Mouse (Mus musculus) CH12.LX (cell line): ENCODE data around the gene Mapk11. TPM values are rescaled to one million over a fixed set of nuclear protein-coding genes. Genes with fewer than 3 reads are reported as not detected.

ENCODE experiments used
- DNase-seq: peaks from one replicate; pipeline ENCODE4 v3.0.0-alpha.2; 2013; ENCODE audit errors: extremely low read depth
- H3K27ac ChIP-seq: 2 replicates; pipeline ENCODE4 v1.5.1; 2012; ENCODE audit warnings: low read depth, mild to moderate bottlenecking, control low read depth, moderate library complexity; ENCODE audit not compliant: insufficient read depth
- H3K27me3 ChIP-seq: replicated peaks from 2 replicates; pipeline ENCODE3; 2012; ENCODE audit warnings: inconsistent platforms
- H3K36me3 ChIP-seq, 2 experiments: replicated peaks in 1 of 2; 2 replicates each; pipeline versions ENCODE3 to v1.6.1; 2012; ENCODE audit warnings: inconsistent platforms in 1 of 2, low read length in 1 of 2, mild to moderate bottlenecking in 1 of 2, mixed read lengths in 1 of 2, moderate library complexity in 1 of 2; ENCODE audit not compliant: control insufficient read depth in 1 of 2, insufficient read depth in 1 of 2
- H3K4me1 ChIP-seq, 2 experiments: 2 replicates each; pipeline ENCODE4 v1.6.1; 2012; ENCODE audit warnings: inconsistent platforms in 1 of 2, moderate library complexity in 1 of 2; ENCODE audit not compliant: insufficient read depth in 2 of 2, control insufficient read depth in 1 of 2
- H3K4me2 ChIP-seq: 2 replicates; pipeline ENCODE4 v1.6.1; 2012; ENCODE audit warnings: low read depth, mild to moderate bottlenecking, control low read depth; ENCODE audit not compliant: poor library complexity, insufficient read depth, severe bottlenecking
- H3K4me3 ChIP-seq, 3 experiments: fragments of 150-350 bp in 1 of 3; sonication (generic) in 1 of 3; replicated peaks in 1 of 3; 2 replicates each; pipeline versions ENCODE3 to v1.5.1; 2011 to 2012; ENCODE audit warnings: low read depth in 2 of 3, low read length in 2 of 3, mild to moderate bottlenecking in 2 of 3, moderate library complexity in 2 of 3, control low read depth in 1 of 3, improper control_type of control experiment in 1 of 3, inconsistent platforms in 1 of 3, mixed read lengths in 1 of 3; ENCODE audit not compliant: poor library complexity in 1 of 3
- H3K79me2 ChIP-seq: replicated peaks from 2 replicates; pipeline ENCODE4 v1.6.1; 2012; ENCODE audit warnings: mild to moderate bottlenecking, moderate library complexity; ENCODE audit not compliant: control insufficient read depth, poor library complexity, insufficient read depth, severe bottlenecking; ENCODE audit errors: extremely low read depth
- H3K9ac ChIP-seq: 2 replicates; pipeline ENCODE4 v1.6.1; 2012; ENCODE audit warnings: low read depth, mild to moderate bottlenecking, control low read depth, moderate library complexity; ENCODE audit not compliant: insufficient read depth
- H3K9me3 ChIP-seq: replicated peaks from 2 replicates; pipeline ENCODE3; 2012; ENCODE audit warnings: low read length, inconsistent platforms, mixed read lengths
- BHLHE40 ChIP-seq: IDR thresholded peaks from 2 replicates; pipeline ENCODE4 v1.6.1; 2011; ENCODE audit warnings: mild to moderate bottlenecking, low read depth, low read length, improper control_type of control experiment
- CHD1 ChIP-seq: IDR thresholded peaks from 2 replicates; pipeline ENCODE4 v1.6.1; 2012; ENCODE audit warnings: low read depth, low read length, improper control_type of control experiment, inconsistent platforms
- CHD2 ChIP-seq: IDR thresholded peaks from 2 replicates; pipeline ENCODE4 v1.6.1; 2011; ENCODE audit warnings: low read length, improper control_type of control experiment
- CTCF ChIP-seq, 2 experiments: IDR thresholded peaks in 1 of 2; conservative IDR thresholded peaks in 1 of 2; 2 replicates each; pipeline ENCODE4 v1.5.1; 2011 to 2012; ENCODE audit warnings: low read depth in 2 of 2, low read length in 2 of 2, improper control_type of control experiment in 1 of 2, inconsistent platforms in 1 of 2, mild to moderate bottlenecking in 1 of 2, moderate library complexity in 1 of 2
- E2F4 ChIP-seq: IDR thresholded peaks from 2 replicates; pipeline ENCODE4 v1.6.1; 2011; ENCODE audit warnings: low read depth, low read length, improper control_type of control experiment; ENCODE audit not compliant: insufficient replicate concordance
- ELF1 ChIP-seq: IDR thresholded peaks from 2 replicates; pipeline ENCODE4 v1.6.1; 2014; ENCODE audit warnings: low read depth, mild to moderate bottlenecking, inconsistent platforms, low read length, improper control_type of control experiment
- EP300 ChIP-seq: IDR thresholded peaks from 2 replicates; pipeline ENCODE4 v1.6.1; 2011; ENCODE audit warnings: low read length, improper control_type of control experiment
- ETS1 ChIP-seq: conservative IDR thresholded peaks from 2 replicates; pipeline ENCODE4 v1.6.1; 2012; ENCODE audit warnings: low read depth, mild to moderate bottlenecking, inconsistent platforms, low read length, improper control_type of control experiment, moderate library complexity
- GABPA ChIP-seq: IDR thresholded peaks from 2 replicates; pipeline ENCODE4 v1.6.1; 2012; ENCODE audit warnings: low read depth, low read length, improper control_type of control experiment, inconsistent platforms; ENCODE audit not compliant: insufficient replicate concordance
- HCFC1 ChIP-seq: IDR thresholded peaks from 2 replicates; pipeline ENCODE4 v1.6.1; 2012; ENCODE audit warnings: low read depth, mild to moderate bottlenecking, inconsistent platforms, low read length, improper control_type of control experiment
- IRF4 ChIP-seq: IDR thresholded peaks from 2 replicates; pipeline ENCODE4 v1.6.1; 2014; ENCODE audit warnings: low read depth, mild to moderate bottlenecking, inconsistent platforms, low read length, improper control_type of control experiment
- JUN ChIP-seq: IDR thresholded peaks from 2 replicates; pipeline ENCODE4 v1.6.1; 2011; ENCODE audit warnings: low read depth, mild to moderate bottlenecking, low read length, improper control_type of control experiment, moderate library complexity; ENCODE audit not compliant: insufficient read depth
- JUND ChIP-seq: conservative IDR thresholded peaks from 2 replicates; pipeline ENCODE4 v1.6.1; 2011; ENCODE audit warnings: low read depth, low read length, improper control_type of control experiment
- KAT2A ChIP-seq: IDR thresholded peaks from 2 replicates; pipeline ENCODE4 v1.6.1; 2012; ENCODE audit warnings: low read length, improper control_type of control experiment, inconsistent platforms; ENCODE audit not compliant: insufficient replicate concordance
- MAFK ChIP-seq: IDR thresholded peaks from 2 replicates; pipeline ENCODE4 v1.6.1; 2011; ENCODE audit warnings: low read length, improper control_type of control experiment; ENCODE audit not compliant: insufficient replicate concordance
- MAX ChIP-seq: IDR thresholded peaks from 2 replicates; pipeline ENCODE4 v1.6.1; 2011; ENCODE audit warnings: low read length, improper control_type of control experiment
- MAZ ChIP-seq: IDR thresholded peaks from 2 replicates; pipeline ENCODE4 v1.6.1; 2012; ENCODE audit warnings: low read depth, mild to moderate bottlenecking, inconsistent platforms, low read length, improper control_type of control experiment, moderate library complexity
- MEF2A ChIP-seq: IDR thresholded peaks from 2 replicates; pipeline ENCODE4 v1.6.1; 2014; ENCODE audit warnings: low read depth, mild to moderate bottlenecking, inconsistent platforms, low read length, improper control_type of control experiment, borderline replicate concordance
- MXI1 ChIP-seq: IDR thresholded peaks from 2 replicates; pipeline ENCODE4 v1.6.1; 2011; ENCODE audit warnings: mild to moderate bottlenecking, low read depth, low read length, improper control_type of control experiment
- MYC ChIP-seq: IDR thresholded peaks from 2 replicates; pipeline ENCODE4 v1.6.1; 2011; ENCODE audit warnings: low read depth, mild to moderate bottlenecking, improper control_type of control experiment, low read length
- NELFE ChIP-seq: IDR thresholded peaks from 2 replicates; pipeline ENCODE4 v1.6.1; 2011; ENCODE audit warnings: low read depth, low read length, improper control_type of control experiment
- NRF1 ChIP-seq: IDR thresholded peaks from 2 replicates; pipeline ENCODE4 v1.6.1; 2014; ENCODE audit warnings: low read depth, mild to moderate bottlenecking, inconsistent platforms, low read length, improper control_type of control experiment, moderate library complexity
- PAX5 ChIP-seq: IDR thresholded peaks from 2 replicates; pipeline ENCODE4 v1.6.1; 2012; ENCODE audit warnings: low read length, inconsistent platforms, mixed read lengths
- POLR2A ChIP-seq: IDR thresholded peaks from 2 replicates; pipeline ENCODE4 v1.6.1; 2011; ENCODE audit warnings: low read depth, mild to moderate bottlenecking, improper control_type of control experiment, low read length
- POLR2AphosphoS2 ChIP-seq: IDR thresholded peaks from 2 replicates; pipeline ENCODE4 v1.6.1; 2011; ENCODE audit warnings: low read depth, low read length, improper control_type of control experiment
- RAD21 ChIP-seq: IDR thresholded peaks from 2 replicates; pipeline ENCODE4 v1.6.1; 2011; ENCODE audit warnings: low read depth, mild to moderate bottlenecking, low read length, improper control_type of control experiment, moderate library complexity
- RCOR1 ChIP-seq: conservative IDR thresholded peaks from 2 replicates; pipeline ENCODE4 v1.6.1; 2012; ENCODE audit warnings: low read depth, mild to moderate bottlenecking, inconsistent platforms, low read length, improper control_type of control experiment
- SIN3A ChIP-seq: IDR thresholded peaks from 2 replicates; pipeline ENCODE4 v1.6.1; 2012; ENCODE audit warnings: low read length, improper control_type of control experiment, inconsistent platforms
- SMC3 ChIP-seq: IDR thresholded peaks from 2 replicates; pipeline ENCODE4 v1.6.1; 2011; ENCODE audit warnings: low read depth, low read length, improper control_type of control experiment
- TBP ChIP-seq: conservative IDR thresholded peaks from 2 replicates; pipeline ENCODE4 v1.6.1; 2011; ENCODE audit warnings: low read depth, low read length, improper control_type of control experiment
- TCF12 ChIP-seq: IDR thresholded peaks from 2 replicates; pipeline ENCODE4 v1.6.1; 2014; ENCODE audit warnings: low read depth, mild to moderate bottlenecking, inconsistent platforms, low read length, improper control_type of control experiment
- UBTF ChIP-seq: IDR thresholded peaks from 2 replicates; pipeline ENCODE4 v1.6.1; 2012; ENCODE audit warnings: low read depth, mild to moderate bottlenecking, inconsistent platforms, low read length, improper control_type of control experiment, moderate library complexity
- USF1 ChIP-seq: IDR thresholded peaks from 2 replicates; pipeline ENCODE4 v1.6.1; 2014; ENCODE audit warnings: low read depth, mild to moderate bottlenecking, inconsistent platforms, low read length, improper control_type of control experiment
- USF2 ChIP-seq: conservative IDR thresholded peaks from 2 replicates; pipeline ENCODE4 v1.6.1; 2011; ENCODE audit warnings: low read depth, low read length, improper control_type of control experiment
- ZC3H11A ChIP-seq: IDR thresholded peaks from 2 replicates; pipeline ENCODE4 v1.6.1; 2012; ENCODE audit warnings: low read depth, mild to moderate bottlenecking, inconsistent platforms, low read length, improper control_type of control experiment
- ZKSCAN1 ChIP-seq: IDR thresholded peaks from 2 replicates; pipeline ENCODE4 v1.6.1; 2012; ENCODE audit warnings: low read depth, inconsistent platforms, low read length, improper control_type of control experiment, borderline replicate concordance
- ZMIZ1 ChIP-seq: IDR thresholded peaks from 2 replicates; pipeline ENCODE4 v1.6.1; 2012; ENCODE audit warnings: low read depth, mild to moderate bottlenecking, inconsistent platforms, low read length, improper control_type of control experiment
- ZNF384 ChIP-seq: IDR thresholded peaks from 2 replicates; pipeline ENCODE4 v1.6.1; 2012; ENCODE audit warnings: low read depth, low read length, improper control_type of control experiment, inconsistent platforms
- dilution Hi-C: fragments of 300-500 bp; cut with MboI; formaldehyde crosslinking; loops from 2 replicates; pipeline ENCODE4 v1.14.3; 2020; ENCODE audit warnings: low sequenced_read_pairs; ENCODE audit not compliant: extremely low pct_unique_long_range_greater_than_20kb, extremely low pct_ligation_motif_present
- in situ Hi-C: fragments of 300-500 bp; cut with MboI; formaldehyde crosslinking; loops from 3 replicates; pipeline ENCODE4 v1.14.3; 2019; ENCODE audit warnings: low sequenced_read_pairs, low pct_ligation_motif_present, low pct_unique_long_range_greater_than_20kb, mixed read lengths
- polyA plus RNA-seq: library from polyadenylated mRNA; unstranded; fragments of >175 nt; gene quantifications from 2 replicates; pipeline ENCODE4 v1.2.1, GENCODE M21; 2012; ENCODE audit warnings: low read depth; ENCODE audit not compliant: insufficient read length
- total RNA-seq, 2 experiments: library from RNA; depleted of rRNA; stranded (reverse); fragments of 300-350 nt in 1 of 2; fragments of >200 nt in 1 of 2; gene quantifications; 2 replicates each; pipeline ENCODE4 v1.2.3; 2012 to 2014

The Mapk11 gene
- total and polyA plus RNA-seq, 3 experiments, result 3.9 to 11.4 (median 5.3) TPM

DNA sequence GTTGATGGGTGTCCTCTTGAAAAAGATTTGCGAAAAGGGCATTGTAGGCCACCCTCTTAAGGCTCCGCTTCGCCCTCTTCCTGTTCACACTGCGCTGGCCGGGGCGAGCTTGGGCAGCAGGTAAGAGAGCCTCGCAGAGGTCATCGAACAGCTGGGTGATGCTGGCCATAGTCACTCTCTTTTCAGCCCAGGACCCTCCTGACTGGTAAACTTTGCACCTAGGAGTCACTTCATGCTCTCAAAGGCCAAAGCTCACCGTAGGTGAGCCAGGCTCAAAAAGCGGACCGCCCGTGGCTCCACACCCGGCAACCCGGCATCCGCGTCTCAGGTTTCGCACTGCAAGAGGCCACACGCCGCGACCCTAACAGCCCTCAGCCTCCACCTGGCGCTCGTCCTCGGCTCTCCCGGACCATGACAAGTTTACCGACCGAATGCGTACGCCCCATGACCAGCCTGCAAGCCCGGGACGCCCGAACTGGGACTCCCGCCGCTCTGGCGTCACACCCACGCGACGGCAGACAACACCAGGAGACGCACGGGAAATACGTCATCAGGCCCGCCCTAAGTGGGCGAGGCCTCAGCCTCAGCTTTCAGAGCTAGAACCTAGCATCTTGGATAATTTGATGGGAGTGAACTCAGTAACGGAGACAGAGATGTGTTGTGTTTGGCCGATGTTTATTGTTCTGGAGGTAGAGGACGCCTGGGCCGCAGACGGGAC, 26.6 kb downstream of the Mapk11 start, which contains the start of gene Tubgcp6:
Tubgcp6 (minus strand) TSS at position 464 of the 718 bp plus-strand sequence.
- H3K4me1 ChIP-seq, result peaks cover 9 to 39% of the 10 kb centered on the region in 2 experiments

DNA sequence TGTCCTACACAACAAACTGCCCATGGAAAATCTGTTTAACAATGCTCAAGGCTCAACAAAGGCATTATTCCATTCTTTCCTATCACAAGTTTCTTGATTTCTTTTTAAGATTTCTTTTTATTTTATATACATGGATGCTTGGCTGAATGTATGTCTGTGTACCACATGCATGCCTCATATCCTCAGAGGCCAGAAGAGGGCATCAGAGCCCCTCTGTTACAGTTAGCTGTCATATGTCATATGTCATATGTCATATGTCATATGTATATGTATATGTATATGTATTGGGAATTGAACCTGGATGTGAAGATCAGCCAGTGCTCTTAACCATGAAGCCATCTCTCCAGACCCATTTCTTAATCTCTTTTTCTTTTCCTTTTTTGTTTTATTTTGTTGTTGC, 31.4 kb downstream of the Mapk11 start:
- H3K27ac ChIP-seq, result no peak overlapping the region
- H3K36me3 ChIP-seq, result peaks cover 25 to 62% of the 10 kb centered on the region in 2 experiments
- H3K4me2 ChIP-seq, result no peak overlapping the region
- H3K79me2 ChIP-seq, result peaks cover 18% of the 10 kb centered on the region
- peak; percentile 17 for DNase-seq
- H3K9me3 ChIP-seq, result no peaks in the 10 kb centered on the region
- no peak overlapping the region for H3K9ac ChIP-seq
- dilution Hi-C loops, result no loop called here
- peaks cover 5 to 22% of the 10 kb centered on the region in 2 experiments for H3K4me1 ChIP-seq
- H3K4me3 ChIP-seq, result no peak overlapping the region
- H3K27me3 ChIP-seq, result no peaks in the 10 kb centered on the region
- in situ Hi-C loops, result loop anchor here (25.0 kb wide), 1 partner anchor 244 kb away; the partner anchor contains the start of genes Lmf2, Ncaph2 and Sco2
- TF ChIP-seq NELFE (no peak), MAX (0 out of 2 replicates have a peak, but pooled peaks have one; percentile 13), RAD21 (peak; percentile 71), ZNF384 (no peak), CTCF (conservative IDR thresholded peaks at IDR 0.05 in 1 of 2, IDR thresholded peaks at IDR 0.05 in 1 of 2; ENCODE audit: low read depth in 2 of 2, low read length in 2 of 2) (peak in 1 of 2 experiments; percentile 68; a peak in 2 of 4 replicates), TBP (no peak), ZC3H11A (peak; percentile 31), KAT2A (no peak), MYC (peak; percentile 68), SMC3 (peak; percentile 60), TCF12 (no peak), ETS1 (no peak), USF1 (no peak), SIN3A (0 out of 2 replicates have a peak, but pooled peaks have one; percentile 38)

More for the DNA sequence above, 26.6 kb downstream of the Mapk11 start, which contains the start of gene Tubgcp6:
- in situ Hi-C loops, result loop anchor here (25.0 kb wide), 1 partner anchor 239 kb away; the partner anchor contains the start of genes Lmf2, Ncaph2 and Sco2
- Histone ChIP-seq H3K4me2 (peak within 1 kb of the TSS; percentile 78), H3K27ac (no peak within 1 kb of the TSS), H3K9ac (peak within 1 kb of the TSS; percentile 62), H3K36me3 (peaks cover 15 to 64% of the 10 kb centered on the region in 2 experiments), H3K9me3 (no peaks in the 10 kb centered on the region), H3K27me3 (no peaks in the 10 kb centered on the region), H3K79me2 (peaks cover 18% of the 10 kb centered on the region), H3K4me3 (peak within 1 kb of the TSS; percentile 78 to 99 (median 86))
- peak; percentile 94 for DNase-seq
- dilution Hi-C loops, result no loop called here
- peak; percentile 79 for TF ChIP-seq ELF1
- TF ChIP-seq UBTF, result no peak
- TF ChIP-seq ETS1, result peak; percentile 36; the same call in 1 of the 2 replicates
- no peak; the same call in 1 of the 2 replicates for TF ChIP-seq SMC3
- no peak for TF ChIP-seq CHD1
- peak; percentile 55; the same call in 1 of the 2 replicates for TF ChIP-seq CHD2
- TF ChIP-seq JUN, result no peak
- no peak for TF ChIP-seq MYC
- TF ChIP-seq TBP, result peak; percentile 78
- TF ChIP-seq KAT2A, result peak; percentile 92
- TF ChIP-seq NRF1, result 0 out of 2 replicates have a peak, but pooled peaks have one; percentile 29
- TF ChIP-seq MAZ, result 0 out of 2 replicates have a peak, but pooled peaks have one; percentile 63
- TF ChIP-seq USF1, result no peak
- no peak for TF ChIP-seq PAX5
- no peak for TF ChIP-seq MAFK
- peak; percentile 84 for TF ChIP-seq TCF12
- TF ChIP-seq ZMIZ1, result peak; percentile 63; the same call in 1 of the 2 replicates
- peak; percentile 99 for TF ChIP-seq SIN3A
- peak; percentile 94 for TF ChIP-seq HCFC1
- TF ChIP-seq GABPA, result peak; percentile 47; the same call in 1 of the 2 replicates
- TF ChIP-seq POLR2A, result peak; percentile 91
- TF ChIP-seq E2F4, result peak; percentile 94; the same call in 1 of the 2 replicates
- no peak; the same call in 1 of the 2 replicates for TF ChIP-seq RAD21
- TF ChIP-seq POLR2AphosphoS2, result peak; percentile 94
- TF ChIP-seq MAX, result peak; percentile 72
- peak; percentile 92 for TF ChIP-seq MXI1
- TF ChIP-seq JUND, result peak; percentile 52; the same call in 1 of the 2 replicates
- no peak for TF ChIP-seq RCOR1
- no peak for TF ChIP-seq ZKSCAN1
- TF ChIP-seq ZC3H11A, result no peak
- no peak for TF ChIP-seq EP300
- no peak for TF ChIP-seq ZNF384
- TF ChIP-seq USF2, result no peak
- TF ChIP-seq IRF4, result peak; percentile 87
- peak; percentile 77 for TF ChIP-seq MEF2A
- TF ChIP-seq BHLHE40, result 0 out of 2 replicates have a peak, but pooled peaks have one; percentile 37
- no peak for TF ChIP-seq CTCF (conservative IDR thresholded peaks at IDR 0.05 in 1 of 2, IDR thresholded peaks at IDR 0.05 in 1 of 2; ENCODE audit: low read depth in 2 of 2, low read length in 2 of 2)
- peak; percentile 74 for TF ChIP-seq NELFE
